Mouse (Mus musculus) adrenal gland, adult 2 months (tissue): ENCODE data around the gene Gid4. TPM values are rescaled to one million over a fixed set of nuclear protein-coding genes. Genes with fewer than 3 reads are reported as not detected.
A peak's percentile ranks its signal among the peaks of the same experiment; 100 is the strongest.
"Not testable (repeated sequence)": the region's sequence is repeated elsewhere in the genome, so short reads cannot be mapped to it uniquely, and the experiment has no call there.

Experiments used
- DNase-seq: peaks from one replicate; pipeline ENCODE4 v3.0.0; 2021
- polyA plus RNA-seq: library from polyadenylated mRNA; depleted of rRNA; stranded (reverse); fragments of >200 nt; gene quantifications from 2 replicates; pipeline ENCODE4 v1.2.3, GENCODE M21; 2012
- total RNA-seq, 2 experiments: library from RNA; stranded (reverse); gene quantifications; 2 replicates each; pipeline ENCODE4 v1.2.3; 2021

Gene Gid4
- total and polyA plus RNA-seq, 3 experiments, result 45.9 to 53.9 (median 52.7) TPM

DNA sequence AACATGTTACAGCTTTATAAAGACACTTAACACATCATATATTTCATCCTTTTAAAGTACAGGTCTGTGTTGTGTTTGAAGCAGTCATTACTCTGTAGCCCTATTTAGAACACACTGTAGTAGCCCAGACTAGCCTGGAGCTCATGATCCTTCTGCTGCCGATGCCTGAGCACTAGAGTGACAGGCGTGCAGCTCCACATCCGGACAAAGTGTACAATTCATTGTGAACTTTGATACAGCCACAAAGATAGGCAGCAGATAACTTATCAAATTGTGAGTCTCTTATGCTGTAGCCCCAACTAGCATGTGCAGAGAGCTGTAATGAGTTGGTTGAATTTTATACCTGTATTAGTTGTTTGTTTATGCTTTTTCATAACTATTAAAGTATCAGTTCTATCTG lies 10.7 kb downstream of the Gid4 start:
- DNase-seq, result no peak

DNA sequence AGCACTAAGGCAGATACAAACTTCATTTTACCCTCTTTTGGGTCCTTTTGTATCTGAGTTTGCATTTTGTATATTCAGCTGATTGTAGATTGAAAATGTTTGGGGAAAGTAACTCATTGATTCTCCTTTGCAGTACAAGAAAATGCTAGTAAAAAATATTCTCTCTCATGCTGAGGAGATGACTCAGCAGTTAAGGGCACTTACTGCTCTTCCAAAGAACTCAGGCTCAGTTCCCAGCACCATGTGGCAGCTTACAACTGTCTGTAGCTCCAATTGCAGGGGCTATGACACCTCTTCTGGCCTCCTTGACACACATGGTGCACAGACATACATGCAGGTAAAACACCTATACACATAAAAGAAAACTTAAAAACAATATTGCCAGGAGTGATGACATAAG lies 16.6 kb downstream of the Gid4 start:
- no peak for DNase-seq

DNA sequence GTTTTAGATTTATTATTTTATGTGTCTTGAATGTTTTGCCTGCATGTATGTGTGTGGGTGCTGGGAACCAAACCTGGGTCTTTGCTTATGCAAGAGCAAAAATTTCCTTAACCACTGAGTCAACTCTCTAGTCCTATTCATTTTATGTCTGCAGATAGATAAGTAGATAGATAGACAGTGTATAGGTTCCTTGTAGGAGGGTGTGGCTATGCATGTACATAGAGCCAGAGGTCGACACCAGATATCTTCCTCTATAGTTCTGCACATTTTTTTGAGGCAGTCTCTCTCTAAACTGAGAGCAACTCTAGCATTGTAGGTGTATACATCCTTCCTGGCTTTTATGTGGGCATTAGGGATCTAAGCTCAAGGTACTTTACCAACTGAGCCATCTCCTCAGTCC lies 18.2 kb downstream of the Gid4 start:
- no peak for DNase-seq

DNA sequence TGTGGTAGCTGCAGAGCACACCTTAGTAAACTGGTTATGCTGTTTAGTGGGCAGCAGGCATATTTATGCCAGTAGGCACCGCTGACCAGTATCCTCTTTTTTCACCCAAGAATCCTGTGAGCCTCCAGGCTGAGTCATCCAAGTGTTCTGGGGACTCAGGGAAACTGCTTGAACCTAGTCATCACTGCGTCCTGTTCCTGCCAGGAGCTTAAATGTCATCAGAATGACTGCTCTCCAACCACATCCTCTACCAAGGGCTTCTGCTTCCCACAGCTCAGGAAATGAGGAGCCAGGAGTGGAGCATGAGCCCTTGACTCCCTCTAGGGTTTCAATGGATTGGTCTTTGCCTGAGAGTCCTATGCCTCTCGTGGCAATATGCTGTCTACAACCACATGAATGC lies 19.7 kb downstream of the Gid4 start:
- peak; percentile 60 for DNase-seq

DNA sequence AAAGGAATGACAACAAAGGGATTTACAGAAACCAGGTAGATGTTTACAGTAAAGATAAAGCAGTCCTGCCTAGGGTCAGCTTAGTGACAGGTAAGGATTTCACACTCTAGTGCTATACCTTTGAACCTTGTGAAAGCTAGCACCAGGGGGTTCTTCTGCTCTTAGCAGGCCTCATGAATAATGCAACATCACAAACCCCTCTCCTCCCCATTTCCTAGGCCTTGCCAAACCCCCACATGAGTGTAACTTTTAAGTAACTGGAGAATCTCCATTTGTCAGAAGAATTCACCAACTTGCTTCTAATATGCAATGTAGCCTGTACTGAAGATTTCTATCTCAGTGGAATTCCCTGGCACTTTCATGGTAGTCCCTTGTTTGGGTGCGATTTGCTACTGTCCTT lies 22.7 kb downstream of the Gid4 start:
- DNase-seq, result not testable (repeated sequence)

DNA sequence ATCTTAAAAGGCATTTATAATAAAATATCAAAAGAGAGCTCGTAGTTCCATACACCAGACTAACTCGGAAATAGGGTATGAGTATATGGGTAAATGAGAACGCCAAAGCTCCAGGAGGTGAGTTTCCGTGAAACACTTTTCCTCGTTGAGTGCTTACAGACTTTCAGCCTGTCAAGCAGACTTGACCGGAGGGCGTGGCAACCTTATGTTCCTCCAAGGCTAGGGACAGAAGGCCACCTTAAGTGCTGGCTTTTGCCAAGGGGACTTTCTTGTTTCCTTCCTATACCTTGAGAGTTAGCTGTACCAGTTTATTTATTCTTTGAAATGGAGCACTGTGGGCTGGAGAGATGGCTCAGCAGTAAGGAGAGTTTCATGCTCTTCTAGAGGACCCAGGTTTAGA lies 23.2 kb downstream of the Gid4 start:
- DNase-seq, result no peak

DNA sequence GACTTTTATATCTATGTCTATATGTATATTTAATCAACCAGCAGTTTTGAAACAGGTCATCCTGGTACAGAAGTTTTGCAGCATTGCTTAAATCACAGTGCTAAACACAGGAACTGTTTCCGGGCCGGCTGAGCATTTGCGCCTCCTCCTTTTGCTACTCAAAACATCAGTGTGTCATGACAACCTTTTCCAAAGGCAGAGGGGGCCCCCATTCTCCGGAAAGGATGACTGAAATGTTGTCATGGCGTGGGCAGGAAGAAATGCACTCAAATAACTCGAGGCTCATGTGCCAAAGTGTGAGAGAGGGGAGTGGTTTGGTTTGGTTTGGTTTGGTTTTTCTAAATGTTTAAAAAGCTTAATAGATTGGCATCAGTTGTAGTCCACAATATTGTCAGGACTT lies 26.0 kb downstream of the Gid4 start:
- DNase-seq, result no peak

DNA sequence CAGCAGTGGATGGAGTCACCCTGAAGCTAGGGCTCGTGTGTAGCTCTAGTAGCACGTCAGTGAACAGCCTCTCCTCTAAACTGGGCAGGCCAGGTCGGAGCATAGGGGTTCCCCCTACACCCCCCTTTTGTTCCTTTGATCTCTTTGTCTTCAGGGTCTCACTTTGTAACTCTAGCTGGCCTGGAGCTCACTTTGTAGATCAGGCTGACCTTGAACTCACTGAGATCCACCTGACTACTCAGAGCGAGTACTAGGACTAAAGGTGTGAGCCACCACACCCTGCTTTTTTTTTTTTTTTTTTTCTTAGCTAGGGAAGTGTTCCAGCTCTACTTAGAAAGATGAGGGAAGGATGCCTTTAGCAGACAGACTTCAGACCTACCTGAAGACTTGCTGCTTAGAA lies 27.1 kb downstream of the Gid4 start:
- DNase-seq, result no peak

DNA sequence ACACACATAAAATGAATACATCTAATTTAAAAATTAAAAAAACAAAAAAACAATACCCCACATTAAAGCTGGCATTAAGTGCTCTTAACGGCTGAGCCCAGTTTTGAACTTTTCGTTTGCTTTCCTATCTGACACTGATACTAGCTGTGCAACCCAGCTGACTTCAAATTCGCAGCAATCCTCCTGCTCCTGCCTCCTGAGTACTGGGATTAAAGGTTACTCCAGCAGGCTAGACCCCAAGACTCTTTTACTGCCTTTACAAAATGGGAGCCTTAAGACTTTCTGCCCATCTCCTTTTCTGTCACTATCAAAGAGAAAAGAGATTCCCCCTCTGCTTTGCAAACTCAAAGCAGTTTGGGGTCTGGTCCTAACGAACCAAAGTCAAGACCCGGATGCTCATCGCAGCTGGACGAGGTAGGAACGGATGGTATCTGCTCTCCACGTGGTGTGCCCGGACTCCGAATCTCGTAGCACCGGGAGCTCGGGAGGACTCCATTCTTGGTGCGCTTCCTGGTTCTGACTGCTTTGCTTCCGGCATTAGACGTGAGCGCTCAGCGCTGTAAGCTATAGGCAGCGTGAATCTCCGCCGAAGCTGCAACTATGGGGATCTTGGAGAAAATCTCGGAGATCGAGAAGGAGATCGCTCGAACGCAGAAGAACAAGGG lies 37.3 kb downstream of the Gid4 start, which contains the start of gene Drg2:
TSS of gene Drg2 (plus strand) at position 512 of the 665 bp plus-strand sequence.
- DNase-seq, result peak; percentile 90

DNA sequence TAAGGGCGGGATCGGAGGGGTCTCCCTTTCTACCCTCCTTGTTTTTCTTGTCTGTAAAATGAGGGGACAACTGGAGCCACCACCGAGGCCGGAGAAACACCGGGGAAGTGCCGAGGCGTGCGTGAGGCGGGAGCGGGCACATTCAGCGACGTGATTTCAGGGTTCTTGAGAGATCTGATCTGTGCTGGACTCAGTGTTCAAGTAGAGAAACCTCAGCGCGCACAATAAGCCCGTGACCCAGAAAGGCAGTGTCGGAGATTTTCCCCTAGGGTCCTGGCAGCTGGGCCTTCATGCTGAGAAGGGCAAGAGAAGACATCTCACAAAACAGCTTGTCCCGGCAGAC lies 37.8 kb downstream of the Gid4 start:
- DNase-seq, result no peak

DNA sequence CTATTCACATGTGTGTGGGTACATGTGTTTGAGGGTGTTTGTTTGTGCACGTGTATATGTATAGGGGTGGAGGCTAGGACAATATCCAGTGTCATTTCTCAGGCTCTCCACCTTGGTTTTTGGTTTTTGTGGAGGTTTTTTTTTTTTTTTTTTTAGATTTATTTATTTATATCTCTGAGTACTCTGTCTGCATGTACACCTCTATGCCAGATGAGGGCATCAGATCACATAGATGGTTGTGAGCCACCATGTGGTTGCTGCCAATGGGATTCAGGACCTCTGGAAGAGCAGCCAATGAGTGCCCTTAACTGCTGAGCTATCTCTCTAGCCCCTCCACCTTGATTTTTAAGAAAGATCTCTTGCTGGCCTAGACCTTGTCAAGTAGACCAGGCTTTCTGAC lies 41.0 kb downstream of the Gid4 start:
- DNase-seq, result no peak

DNA sequence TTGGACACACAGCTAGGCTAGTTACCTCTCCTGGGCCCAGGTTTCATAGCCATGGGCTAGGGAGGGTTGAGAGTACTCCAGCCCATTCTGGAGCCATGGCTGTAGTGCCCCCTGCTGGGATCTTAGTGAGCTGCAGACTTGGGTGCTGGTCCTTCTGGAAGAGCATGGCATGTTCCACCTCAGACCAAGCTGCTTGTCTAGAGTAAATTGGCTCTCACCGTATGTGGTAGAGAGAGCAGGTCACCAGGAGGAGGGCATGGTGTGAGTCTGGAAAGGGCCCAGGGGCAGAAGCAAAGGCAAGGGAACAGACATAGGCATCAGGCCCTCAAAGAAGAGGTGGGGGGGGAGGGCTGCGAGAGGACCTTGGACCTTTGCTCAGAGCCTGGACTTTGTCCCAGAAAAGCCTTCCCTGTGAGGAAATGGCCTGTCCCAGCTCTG lies 49.0 kb downstream of the Gid4 start:
- peak; percentile 47 for DNase-seq

DNA sequence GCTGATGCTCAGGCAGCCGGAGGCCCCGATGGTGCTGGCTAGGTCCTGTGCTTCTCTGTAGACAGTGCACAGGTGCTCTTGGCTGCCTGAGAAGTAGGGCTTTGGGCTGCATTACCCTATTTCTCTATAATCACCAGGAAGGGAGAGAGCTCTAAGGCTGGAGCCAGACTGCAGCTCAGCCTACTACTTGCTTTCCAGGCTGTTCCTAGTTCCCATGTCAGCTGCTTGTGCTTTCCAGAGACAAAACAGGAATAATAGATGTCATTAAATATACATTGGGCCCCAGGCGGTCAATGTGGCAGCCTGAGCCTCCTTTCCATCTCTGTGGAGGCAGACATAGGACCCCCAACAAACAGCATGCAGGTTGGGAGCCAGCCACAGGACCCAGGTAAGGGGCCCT lies 52.1 kb downstream of the Gid4 start, which contains the start of gene Myo15:
TSS of gene Myo15 (plus strand) at position 301 of the 400 bp plus-strand sequence.
- DNase-seq, result no peak

DNA sequence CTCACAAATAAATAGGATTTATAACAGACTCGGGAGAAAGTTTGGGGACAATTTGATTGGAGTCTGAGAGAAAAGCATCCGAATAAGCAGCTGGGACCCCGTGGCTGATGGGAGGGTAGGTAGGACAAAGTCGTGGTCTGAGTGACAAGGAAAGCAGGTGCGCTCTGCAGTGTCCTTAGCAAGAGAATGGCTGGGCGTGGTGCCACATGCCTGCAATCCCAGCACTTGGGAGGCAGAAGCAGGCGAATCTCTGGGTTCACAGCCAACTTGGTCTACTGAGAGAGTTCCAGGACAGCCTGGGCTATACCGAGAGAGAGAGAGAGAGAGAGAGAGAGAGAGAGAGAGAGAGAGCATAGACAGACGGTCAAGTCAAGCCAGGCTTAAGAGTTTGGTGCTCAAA lies 53.8 kb downstream of the Gid4 start:
- DNase-seq, result no peak

DNA sequence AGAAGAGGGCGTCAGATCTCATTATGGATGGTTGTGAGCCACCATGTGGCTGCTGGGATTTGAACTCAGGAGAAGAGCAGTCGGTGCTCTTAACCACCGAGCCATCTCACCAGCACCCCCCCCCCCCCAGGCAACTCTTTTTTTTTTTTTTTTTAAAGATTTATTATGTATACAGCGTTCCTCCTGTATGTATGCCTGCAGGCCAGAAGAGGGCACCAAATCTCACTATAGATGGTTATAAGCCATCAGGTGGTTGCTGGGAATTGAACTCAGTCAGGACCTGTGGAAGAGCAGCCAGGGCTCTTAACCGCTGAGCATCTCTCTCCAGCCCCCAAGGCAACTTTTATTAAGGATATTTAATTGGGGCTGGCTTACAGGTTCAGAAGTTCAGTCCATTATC lies 57.6 kb downstream of the Gid4 start:
- DNase-seq, result no peak

DNA sequence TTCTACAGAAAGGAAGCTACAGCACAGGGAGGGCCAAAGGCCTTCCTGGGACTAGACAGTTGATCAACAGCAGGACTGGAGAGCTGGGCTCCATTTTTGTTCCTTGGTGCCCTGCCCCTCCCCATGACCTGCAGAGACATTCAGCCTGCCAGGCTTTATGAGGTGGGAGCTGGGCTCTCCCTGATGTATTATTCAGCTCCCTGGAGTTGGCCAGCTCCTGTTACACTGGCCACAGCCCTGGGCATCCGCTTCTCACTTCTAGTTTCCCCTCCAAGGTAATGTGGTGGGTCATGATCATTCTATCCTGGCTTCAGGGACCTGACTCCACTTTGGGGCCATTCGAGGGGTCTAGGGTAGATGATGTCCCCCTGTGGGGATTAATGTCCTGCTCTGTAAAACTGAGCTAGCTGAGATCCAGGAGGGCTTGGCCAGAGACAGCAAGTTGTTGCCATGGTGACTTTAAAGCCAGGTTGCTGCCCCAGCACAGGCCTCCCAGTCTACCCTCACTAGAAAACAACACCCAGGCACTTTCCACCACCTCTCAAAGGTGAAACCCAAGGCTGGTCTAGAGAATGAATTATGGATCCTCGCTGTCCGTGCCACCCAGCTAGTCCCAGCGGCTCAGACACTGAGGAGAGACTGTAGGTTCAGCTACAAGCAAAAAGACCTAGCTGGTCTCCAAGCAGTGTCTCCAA lies 58.9 kb downstream of the Gid4 start:
- DNase-seq, result no peak

DNA sequence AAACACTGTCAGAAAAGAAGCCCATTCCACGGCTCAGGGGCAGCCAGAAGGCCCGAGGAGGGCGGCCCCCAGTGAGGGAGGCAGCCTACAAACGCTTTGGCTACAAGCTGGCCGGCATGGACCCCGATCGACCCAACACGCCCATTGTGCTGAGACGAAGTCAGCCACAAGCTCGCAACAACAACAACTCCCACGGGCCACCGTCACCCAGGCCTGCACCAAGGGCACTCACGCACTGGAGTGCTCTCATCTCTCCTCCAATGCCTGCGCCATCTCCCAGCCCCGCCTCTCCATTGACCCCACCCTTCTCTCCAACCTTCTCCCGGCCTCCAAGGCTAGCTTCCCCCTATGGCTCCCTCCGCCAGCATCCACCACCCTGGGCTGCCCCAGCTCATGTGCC lies 61.2 kb downstream of the Gid4 start:
- DNase-seq, result peak; percentile 40

DNA sequence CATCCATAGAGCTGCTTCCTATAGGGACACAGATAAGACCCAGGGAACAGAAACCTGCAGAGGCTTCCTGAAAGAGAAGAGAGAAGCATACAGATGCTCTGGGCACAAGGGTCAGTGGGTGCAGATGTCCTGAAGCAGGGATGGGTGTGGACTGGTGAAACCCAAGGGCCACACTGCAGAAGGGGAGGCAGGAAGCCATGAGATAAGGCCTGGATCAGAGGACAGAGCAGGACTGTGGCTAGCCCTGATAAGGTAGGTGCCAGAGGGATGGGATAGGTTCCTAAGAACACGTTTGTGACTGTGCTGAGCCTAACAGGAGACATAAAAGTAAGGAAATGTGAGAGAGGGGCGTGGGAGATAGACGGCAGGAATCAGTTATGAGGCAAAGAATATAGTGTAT lies 69.3 kb downstream of the Gid4 start:
- DNase-seq, result no peak

DNA sequence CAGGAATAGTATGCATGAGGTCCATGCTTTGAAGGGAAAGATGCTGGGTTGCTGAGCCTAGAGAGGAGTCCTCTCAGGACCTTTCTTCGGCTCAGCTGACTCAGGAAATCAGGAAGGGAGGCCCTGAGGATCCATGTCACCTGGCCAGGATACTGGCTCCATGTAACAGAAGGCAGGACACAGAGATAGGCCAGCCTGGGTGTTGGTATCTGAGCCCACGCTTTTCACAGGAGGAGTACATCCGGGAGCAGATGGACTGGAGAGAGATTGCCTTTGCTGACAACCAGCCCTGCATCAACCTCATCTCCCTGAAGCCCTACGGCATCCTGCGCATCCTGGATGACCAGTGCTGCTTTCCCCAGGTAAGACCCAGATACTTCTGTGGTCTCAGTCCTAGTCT lies 75.8 kb downstream of the Gid4 start:
- DNase-seq, result no peak

DNA sequence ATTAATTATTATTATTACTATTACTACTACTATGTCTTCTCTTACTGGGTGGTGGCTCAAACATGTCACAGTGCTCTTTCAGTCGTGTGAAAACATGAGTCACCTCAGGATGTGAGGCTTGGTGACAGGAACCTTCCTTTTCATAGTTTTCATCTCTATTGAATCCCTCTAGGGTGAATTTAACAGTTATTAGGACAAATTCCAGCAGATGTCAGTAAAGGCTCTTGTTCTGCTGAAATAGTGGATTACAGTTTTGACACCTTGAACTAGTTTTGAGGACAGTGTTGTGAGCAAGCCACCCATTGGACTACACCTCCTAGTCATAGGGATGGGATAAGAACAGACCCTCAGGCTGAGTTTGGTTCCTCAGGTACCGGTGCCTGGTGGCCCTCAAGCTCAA lies 78.7 kb downstream of the Gid4 start:
- no peak for DNase-seq
